Mouse (Mus musculus) cerebellum, postnatal 36 days (tissue): Measurements from ENCODE around the gene Fam53b.

Source experiments
- DNase-seq, 2 experiments: peaks; one replicate each; pipeline ENCODE4 v3.0.0; 2021 to 2022; ENCODE audit warnings: mixed read lengths in 2 of 2

Gene Fam53b

GRCm38 (mm10) chr7:132810879-132811278 lies 2.8 kb downstream of the Fam53b start:
- DNase-seq: peak; percentile 96 to 97

- DNase-seq: peak in 1 of 2 experiments; percentile 57
These were observed 3.3 kb downstream of the Fam53b start for GRCm38 (mm10) chr7:132810368-132810767.

GRCm38 (mm10) chr7:132809721-132810120 lies 4.0 kb downstream of the Fam53b start:
- peak in 1 of 2 experiments; percentile 26 for DNase-seq

DNA sequence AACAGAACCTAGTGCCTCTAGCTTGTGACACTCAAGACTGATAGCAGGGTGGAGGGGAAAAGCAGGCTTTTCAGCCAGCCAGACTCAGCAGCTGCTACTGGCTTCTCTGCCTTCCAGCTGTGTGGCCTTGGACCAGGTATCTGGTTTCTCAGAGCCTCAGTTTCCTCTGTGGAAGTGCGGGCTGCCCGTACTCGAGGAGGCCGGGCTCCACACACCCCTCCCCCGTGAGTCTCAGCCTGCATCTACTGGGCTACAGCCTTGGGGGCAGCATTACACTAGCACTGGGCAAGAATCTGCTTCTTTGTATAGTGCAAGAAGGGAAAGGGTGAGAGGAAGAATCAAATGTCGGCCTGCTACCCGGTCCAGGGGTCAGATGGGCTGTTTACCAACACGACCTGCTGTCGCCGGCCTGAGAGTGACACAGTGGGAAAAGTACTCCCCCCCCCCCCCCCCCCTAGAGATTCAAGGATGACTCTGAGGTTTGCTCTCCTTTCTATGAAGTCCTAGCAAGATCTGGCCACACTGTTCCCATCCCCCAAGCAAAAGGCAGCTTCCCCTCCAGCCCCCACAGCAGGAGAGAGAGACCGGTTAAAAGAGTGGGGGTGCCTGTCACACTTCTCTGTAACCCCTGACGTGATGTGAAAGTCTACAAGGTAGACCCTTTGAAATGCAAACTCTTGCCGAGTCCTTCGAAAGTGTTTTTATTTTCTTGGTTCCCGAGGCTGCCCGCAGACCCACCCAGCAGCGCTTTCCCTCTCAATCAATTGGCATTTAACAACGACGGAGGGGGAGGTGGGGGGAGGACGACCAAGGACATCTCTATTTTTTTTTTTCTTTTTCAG lies 4.6 kb downstream of the Fam53b start:
- peak in 1 of 2 experiments; percentile 47 for DNase-seq

GRCm38 (mm10) chr7:132808051-132808796 lies 5.5 kb downstream of the Fam53b start:
- DNase-seq: peak in 1 of 2 experiments; percentile 38

GRCm38 (mm10) chr7:132806926-132807857 lies 6.5 kb downstream of the Fam53b start:
- DNase-seq: peak; percentile 92 to 94

GRCm38 (mm10) chr7:132806286-132806685 lies 7.4 kb downstream of the Fam53b start:
- peak; percentile 72 to 75 for DNase-seq

DNA sequence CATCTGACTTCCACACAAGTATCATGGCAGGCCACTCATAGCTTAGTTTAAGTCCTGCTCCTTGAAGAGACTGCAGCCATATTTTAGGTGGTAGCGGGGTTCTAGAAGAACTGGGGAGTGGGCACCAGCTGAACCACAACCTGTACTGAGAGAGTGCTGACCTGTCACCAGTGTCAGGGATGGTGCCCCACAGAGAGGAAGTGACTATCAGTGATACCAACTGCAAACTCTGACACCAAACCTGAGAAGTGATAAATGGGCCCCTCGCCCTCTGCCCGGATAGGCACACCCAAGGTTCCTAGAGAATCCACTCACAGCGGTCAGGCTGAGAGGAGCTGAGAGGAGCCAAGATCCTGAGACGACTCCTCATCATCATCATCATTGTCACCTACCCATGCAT lies 8.7 kb downstream of the Fam53b start:
- DNase-seq: peak in 1 of 2 experiments; percentile 22

GRCm38 (mm10) chr7:132804461-132804860 lies 9.2 kb downstream of the Fam53b start:
- peak in 1 of 2 experiments; percentile 45 for DNase-seq

DNA sequence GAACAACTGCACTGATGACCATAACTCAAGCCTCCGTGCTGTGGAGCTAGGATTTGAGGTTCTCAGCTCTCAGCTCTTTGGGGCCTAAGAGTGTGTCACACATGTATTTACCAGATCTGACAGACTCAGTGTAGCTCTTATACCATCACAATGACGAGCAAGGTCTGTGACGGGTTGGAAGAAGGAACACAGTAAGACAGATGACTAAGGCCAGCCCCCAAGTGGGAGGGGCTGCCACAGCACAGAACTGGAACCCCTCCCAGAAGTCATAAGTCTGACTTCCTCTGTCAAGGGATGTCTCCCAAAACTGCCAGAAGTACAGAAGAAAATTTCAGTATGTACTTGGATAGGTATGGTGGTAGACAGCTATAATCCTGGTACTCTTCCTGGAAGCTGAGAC lies 9.7 kb downstream of the Fam53b start:
- no peak for DNase-seq

DNA sequence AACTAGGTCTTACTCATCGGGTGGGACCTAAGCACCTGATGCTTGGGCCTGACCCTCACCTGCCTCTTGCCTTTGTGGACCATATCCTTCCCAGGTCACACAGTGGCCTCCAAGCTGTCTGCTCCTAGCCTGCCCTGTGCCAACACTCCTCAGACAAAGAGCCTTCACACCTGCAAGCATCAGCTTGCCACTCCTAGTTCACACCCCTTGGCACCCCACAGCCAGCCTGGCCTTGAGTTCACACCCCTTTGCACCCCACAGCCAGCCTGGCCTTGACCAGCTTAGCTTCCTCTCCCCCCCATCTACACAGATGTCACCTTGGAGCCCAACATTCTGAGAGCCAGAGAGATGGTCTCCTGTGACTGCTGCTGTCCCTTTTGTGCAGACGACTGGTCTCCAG lies 10.3 kb downstream of the Fam53b start:
- peak in 1 of 2 experiments; percentile 27 for DNase-seq

GRCm38 (mm10) chr7:132802691-132803090 lies 11.0 kb downstream of the Fam53b start:
- no peak for DNase-seq

GRCm38 (mm10) chr7:132802066-132802465 lies 11.6 kb downstream of the Fam53b start:
- peak in 1 of 2 experiments; percentile 8 for DNase-seq

DNA sequence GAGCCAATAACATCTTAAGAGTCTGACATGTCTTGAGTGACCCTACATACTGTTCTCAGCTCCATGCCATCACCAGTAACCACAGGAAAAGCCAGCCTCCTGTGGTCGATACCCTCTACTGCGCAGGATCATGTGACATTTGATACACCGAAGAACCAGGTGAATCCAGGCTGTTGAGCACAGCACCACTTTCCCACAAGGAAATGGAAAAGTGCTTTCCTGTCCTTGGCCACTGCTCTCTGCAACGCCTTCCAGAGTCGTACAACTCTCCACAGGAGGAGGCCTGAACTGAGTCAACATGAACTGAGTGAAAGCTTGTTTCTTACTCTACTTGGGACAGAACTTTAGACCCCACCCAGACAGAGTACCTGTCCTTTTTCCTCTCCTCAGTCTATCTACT lies 12.2 kb downstream of the Fam53b start:
- peak in 1 of 2 experiments; percentile 12 for DNase-seq

- peak in 1 of 2 experiments; percentile 11 for DNase-seq
These were observed 12.8 kb downstream of the Fam53b start for GRCm38 (mm10) chr7:132800868-132801267.

GRCm38 (mm10) chr7:132799119-132800016 lies 14.3 kb downstream of the Fam53b start:
- DNase-seq: peak in 1 of 2 experiments; percentile 42

DNA sequence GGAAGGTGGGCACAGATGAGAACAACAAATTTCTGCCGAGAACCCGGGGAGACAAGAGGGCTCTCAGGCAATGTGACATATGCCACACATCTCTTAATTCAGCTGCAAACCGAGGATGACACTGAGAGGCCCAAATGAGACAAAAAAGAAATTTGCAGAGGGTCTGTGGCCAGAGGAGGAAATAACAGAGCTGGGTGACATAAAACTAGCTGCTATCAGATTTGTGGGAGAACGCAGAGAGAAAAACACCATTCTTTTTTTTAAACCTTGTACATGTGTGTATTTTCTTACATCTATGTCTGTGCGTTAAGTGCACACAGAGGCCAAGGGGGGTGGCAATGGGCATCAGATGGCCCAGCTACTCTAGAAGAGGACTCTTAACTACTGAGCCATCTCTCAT lies 18.5 kb downstream of the Fam53b start:
- DNase-seq: no peak

DNA sequence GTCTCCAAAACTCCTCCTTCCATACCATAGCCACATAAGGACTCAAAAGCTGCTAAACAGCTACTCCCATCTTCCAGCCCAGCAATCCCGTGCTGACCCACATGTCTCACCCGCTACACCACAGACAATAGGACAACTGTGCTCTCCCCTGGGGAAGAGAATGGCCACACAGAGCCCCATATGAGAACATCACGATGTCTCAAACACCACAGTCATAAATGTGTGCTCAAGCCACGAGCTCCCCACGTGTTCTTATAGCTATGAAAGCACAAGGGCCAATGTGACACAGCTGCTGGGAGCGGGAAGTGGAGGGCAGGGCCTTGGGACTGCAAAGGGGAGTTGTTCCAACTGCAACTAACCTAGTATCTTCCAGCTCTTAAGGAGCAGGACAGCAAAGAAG lies 20.2 kb downstream of the Fam53b start:
- no peak for DNase-seq

DNA sequence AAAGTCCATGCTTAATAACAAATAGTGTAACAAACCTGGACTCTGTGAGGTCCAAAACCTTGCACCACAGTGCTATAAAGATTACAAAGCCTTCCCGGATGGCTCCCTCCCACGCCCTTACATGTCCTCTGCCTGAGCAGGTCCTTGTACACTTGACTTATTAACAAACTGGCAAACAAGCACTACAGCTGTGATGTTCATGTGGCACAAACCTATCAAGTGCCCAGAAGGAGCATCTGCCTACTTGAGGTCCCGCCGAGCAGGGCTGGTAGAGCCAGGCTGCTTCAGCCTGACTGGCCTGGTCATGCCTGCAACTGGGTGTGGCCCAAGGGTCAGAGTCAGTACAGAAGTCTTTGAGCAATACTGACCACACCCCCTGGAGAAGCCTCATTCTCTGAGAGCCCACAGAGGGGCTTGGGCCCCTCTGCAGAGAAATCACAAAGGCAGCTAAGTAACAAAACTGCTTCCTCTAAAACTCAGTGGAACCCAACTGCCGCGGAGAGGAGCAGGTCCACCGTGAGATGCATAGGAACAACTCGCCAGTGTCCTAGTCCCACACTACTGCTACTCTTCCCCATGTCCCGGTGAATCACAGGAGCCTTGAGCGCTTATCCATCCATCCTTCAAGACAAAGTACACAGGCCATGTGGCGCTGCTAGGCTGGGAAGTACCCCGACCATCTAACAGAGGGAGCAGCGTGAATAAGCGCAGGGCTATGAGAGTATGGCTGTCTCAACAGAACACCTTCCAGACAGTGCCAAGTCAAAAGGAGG lies 23.1 kb downstream of the Fam53b start:
- no peak for DNase-seq

DNA sequence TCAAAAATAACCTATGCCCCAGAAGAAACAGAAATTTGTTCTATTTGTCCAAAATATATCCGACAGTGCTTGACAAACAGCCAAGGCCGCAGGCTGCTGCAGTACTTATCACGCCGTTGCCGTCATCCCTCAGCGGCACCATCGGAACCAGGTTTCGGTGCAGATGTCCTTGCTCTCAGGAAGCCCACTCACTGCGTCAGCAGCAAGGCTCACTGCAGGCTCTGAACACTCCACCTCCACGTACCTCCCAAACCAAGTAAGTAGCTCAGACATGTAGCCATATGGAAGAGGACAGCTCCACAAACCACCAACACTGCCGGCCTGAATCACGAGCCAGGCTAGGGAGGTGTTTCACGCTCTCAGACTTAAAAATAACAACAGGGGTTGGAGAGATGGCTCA lies 24.9 kb downstream of the Fam53b start:
- peak; percentile 40 to 57 for DNase-seq
